Mouse (Mus musculus) small intestine, adult 10 weeks (tissue): ENCODE data around the gene Mrps36. TPM values are rescaled to one million over a fixed set of nuclear protein-coding genes. Genes with fewer than 3 reads are reported as not detected.

Experiments
- polyA plus RNA-seq: library from polyadenylated mRNA; stranded (reverse); fragments of 350-450 nt; fragmentation: Illumina TruSeq; extraction: RNeasy Lipid Tissue Mini Kit (QIAGEN cat#74804); gene quantifications from one replicate; pipeline ENCODE4 v1.2.3, GENCODE M21; 2014; ENCODE audit warnings: low replicate concordance

Gene Mrps36
- polyA plus RNA-seq, result 154 TPM

DNA sequence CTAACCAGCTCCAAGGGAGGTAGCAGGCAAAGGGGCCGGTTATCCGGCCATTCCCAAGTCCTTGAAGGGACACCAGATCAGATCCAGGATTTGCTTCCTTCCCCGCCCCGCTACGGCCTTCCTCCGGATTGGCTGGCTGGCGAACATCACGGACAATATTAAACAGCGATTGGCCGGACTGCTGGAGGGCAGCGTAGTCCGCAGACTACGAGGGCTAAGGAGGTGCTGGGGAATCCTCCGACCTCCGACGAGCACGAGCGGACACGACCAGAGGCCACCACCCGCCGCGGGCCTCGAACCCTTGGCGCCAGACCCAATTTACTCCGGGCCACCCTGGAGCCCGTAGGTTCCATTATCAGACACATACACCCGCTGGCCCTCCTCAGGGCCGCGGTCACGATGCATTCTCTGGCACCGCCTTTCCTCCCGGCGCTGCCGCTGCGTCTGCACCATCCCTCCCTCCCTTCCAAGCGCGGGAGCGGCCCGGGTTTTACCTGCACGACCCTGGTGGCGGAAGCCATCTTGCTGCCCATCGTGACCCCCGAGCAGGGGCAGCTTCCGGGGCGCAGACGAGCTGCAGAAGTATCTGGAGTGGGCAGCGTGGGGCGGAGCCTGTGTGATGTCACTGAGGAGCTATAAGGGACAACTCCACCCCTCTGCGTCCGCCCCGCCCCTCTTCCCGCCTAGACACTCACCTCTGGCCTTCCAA is at the start of gene Mrps36:
Mrps36 (minus strand) TSS at position 624 of the 709 bp plus-strand sequence.

DNA sequence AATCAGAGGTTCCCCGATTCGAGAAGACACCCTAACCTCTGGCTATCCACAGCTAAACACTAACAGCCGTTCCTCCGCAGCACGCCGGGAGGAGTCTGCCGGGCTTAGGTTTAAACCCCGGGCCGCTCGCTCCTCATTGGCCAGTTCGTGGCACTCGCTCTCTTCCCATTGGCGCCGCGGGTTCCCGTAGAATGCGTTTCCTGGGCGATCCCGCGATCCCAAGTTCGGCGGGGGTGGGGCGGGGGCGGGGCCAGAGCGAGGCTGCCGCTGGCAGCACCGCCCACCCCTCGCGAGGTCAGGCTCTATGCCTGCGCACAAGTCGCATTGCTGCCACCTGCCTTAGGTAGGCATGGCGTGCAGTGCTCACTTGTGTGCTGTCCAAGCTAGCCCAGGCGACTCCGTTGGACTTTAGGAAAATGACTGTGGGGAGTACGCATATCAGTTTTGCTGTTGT is 42.0 kb upstream of the Mrps36 start, which contains the start of gene Ccnb1:
Ccnb1 (minus strand) TSS at position 157 of the 454 bp plus-strand sequence.

DNA sequence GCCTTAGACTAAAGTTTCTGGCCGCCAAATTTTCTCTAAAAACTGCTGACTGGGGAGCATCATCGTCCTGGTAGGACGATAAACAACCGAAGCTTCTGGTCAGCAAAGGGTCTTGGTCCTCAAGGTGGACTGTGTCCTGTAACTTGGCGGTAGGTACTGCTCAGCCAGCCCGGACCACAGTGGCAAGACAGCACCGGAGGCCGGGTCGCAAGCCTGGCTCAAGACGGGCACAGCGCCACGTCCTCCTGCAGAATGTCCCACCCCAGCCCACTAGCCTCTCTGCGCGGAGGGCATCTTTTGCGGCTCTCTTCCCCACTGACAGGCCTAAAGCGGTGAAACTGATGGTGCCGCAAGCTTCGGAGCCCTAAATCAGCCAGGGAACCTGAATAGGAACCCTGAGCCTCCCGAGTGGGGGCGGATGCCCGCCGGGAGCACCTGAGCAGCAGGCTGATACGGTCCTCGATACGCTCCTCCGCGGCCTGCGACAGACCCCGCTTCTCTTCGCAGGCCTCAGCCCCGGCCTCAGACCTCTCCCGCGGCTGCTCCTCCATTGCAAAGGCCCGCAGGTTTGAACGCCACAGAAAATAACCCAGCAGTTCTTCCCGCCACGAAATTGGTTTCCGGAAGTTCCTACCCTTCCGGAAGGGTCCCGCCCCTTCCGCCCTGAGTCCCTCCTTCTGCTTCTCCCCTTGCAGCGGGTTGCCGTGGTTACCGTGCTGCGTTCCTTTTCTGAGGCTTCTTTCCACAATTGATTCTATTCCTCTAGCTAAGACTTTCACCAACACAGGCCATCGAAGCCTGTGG is 31.0 kb upstream of the Mrps36 start, which contains the start of gene Cenph:
Cenph (minus strand) TSS at position 648 of the 804 bp plus-strand sequence.

DNA sequence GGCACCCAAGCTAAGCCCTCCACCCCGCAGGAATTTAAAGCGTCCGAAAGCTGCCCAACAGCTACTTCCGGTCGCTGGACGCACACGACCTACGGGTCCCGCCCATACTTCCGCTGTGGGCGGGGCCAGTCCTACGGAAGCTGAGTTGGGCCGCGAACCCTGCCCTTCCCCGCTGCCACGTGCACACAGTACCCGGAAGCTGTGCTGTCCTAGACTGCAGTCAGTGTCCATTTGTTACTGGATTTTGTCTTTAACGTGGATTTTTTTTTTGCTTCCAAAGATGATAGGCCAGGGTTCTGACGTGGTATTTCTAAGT is 13.6 kb downstream of the Mrps36 start, which contains the start of gene Cdk7:
Cdk7 (minus strand) TSS at position 79 of the 316 bp plus-strand sequence.

Other genes starting within 250 kb of the Mrps36 start
- gene Ocln, start 191.9 kb downstream of the Mrps36 start, polyA plus RNA-seq, result 147 TPM
- 17.5 TPM for gene Marveld2, start 127.7 kb downstream of the Mrps36 start, polyA plus RNA-seq
- gene Ak6, start 93.7 kb downstream of the Mrps36 start, polyA plus RNA-seq, result 136 TPM
- 37.1 TPM for gene Rad17, start 93.6 kb downstream of the Mrps36 start, polyA plus RNA-seq
- 7.7 TPM for gene Taf9, start 93.1 kb downstream of the Mrps36 start, polyA plus RNA-seq
- 2.3 TPM for gene Ccdc125, start 74.9 kb downstream of the Mrps36 start, polyA plus RNA-seq
- 36.7 TPM for gene Cdk7, start 13.7 kb downstream of the Mrps36 start, polyA plus RNA-seq
- gene Cenph, start 31.2 kb upstream of the Mrps36 start, polyA plus RNA-seq, result 15.3 TPM
- gene Ccnb1, start 41.9 kb upstream of the Mrps36 start, polyA plus RNA-seq, result 34.0 TPM
- 321 TPM for gene Slc30a5, start 88.8 kb upstream of the Mrps36 start, polyA plus RNA-seq